Mouse (Mus musculus) midbrain, embryonic 15.5 days (tissue): ENCODE data around the gene Dlk2. TPM values are rescaled to one million over a fixed set of nuclear protein-coding genes. Genes with fewer than 3 reads are reported as not detected.

Experiments used
- ATAC-seq: fragments of 200-750 bp; cut with Nextera tagmentation; replicated peaks from 2 replicates; pipeline ENCODE4 v1.8.0; 2017; ENCODE audit warnings: moderate TSS enrichment
- H3K27ac ChIP-seq: fragments of 300-500 bp; sonication (generic); 2 replicates; pipeline ENCODE4 v1.5.1; 2015; ENCODE audit warnings: mild to moderate bottlenecking, inconsistent platforms
- H3K27me3 ChIP-seq: fragments of 300-500 bp; sonication (generic); replicated peaks from 2 replicates; pipeline ENCODE4 v1.6.1; 2015; ENCODE audit warnings: inconsistent platforms
- H3K36me3 ChIP-seq: fragments of 300-500 bp; sonication (generic); replicated peaks from 2 replicates; pipeline ENCODE4 v1.6.1; 2015; ENCODE audit warnings: inconsistent platforms
- H3K4me1 ChIP-seq: fragments of 300-500 bp; sonication (generic); 2 replicates; pipeline ENCODE4 v1.6.1; 2015; ENCODE audit warnings: inconsistent platforms
- H3K4me2 ChIP-seq: fragments of 300-500 bp; sonication (generic); 2 replicates; pipeline ENCODE4 v1.6.1; 2015; ENCODE audit warnings: inconsistent platforms, mild to moderate bottlenecking, moderate library complexity
- H3K4me3 ChIP-seq: fragments of 300-500 bp; sonication (generic); 2 replicates; pipeline ENCODE4 v1.5.1; 2015; ENCODE audit warnings: mild to moderate bottlenecking, inconsistent platforms
- H3K9ac ChIP-seq: fragments of 300-500 bp; sonication (generic); 2 replicates; pipeline ENCODE4 v1.6.1; 2015; ENCODE audit warnings: mild to moderate bottlenecking, inconsistent platforms
- H3K9me3 ChIP-seq: fragments of 300-500 bp; sonication (generic); 2 replicates; pipeline ENCODE4 v1.6.1; 2016; ENCODE audit warnings: inconsistent platforms
- WGBS: fragments of 180-500 bp; shearing (Covaris S2); methylation state at CpG from one replicate; pipeline ENCODE4 v1.1.7; 2015; ENCODE audit warnings: mixed read lengths; 5-methylcytosine and 5-hydroxymethylcytosine counted together
- polyA plus RNA-seq: library from polyadenylated mRNA; unstranded; fragments of >200 nt; fragmentation: Nextera tagmentation; extraction: Ambion mirVana; gene quantifications from 2 replicates; pipeline ENCODE4 v1.2.1, GENCODE M21; 2015

Gene Dlk2
- polyA plus RNA-seq, 1 experiment from 2014 or later: 22.5 TPM

GRCm38 (mm10) chr17:46275506-46275905 lies 21.7 kb upstream of the Dlk2 start:
- 94% methylated on average over 10 of the region's 10 CpGs for WGBS
- H3K4me2 ChIP-seq: no peak overlapping the region
- H3K27me3 ChIP-seq: no peaks in the 10 kb centered on the region
- H3K9me3 ChIP-seq: no peaks in the 10 kb centered on the region
- no peak for ATAC-seq
- no peak overlapping the region for H3K27ac ChIP-seq
- no peak overlapping the region for H3K9ac ChIP-seq
- H3K4me1 ChIP-seq: no peaks in the 10 kb centered on the region
- H3K4me3 ChIP-seq: no peak overlapping the region
- H3K36me3 ChIP-seq: no peaks in the 10 kb centered on the region

- Histone ChIP-seq H3K9ac (no peak overlapping the region), H3K9me3 (no peaks in the 10 kb centered on the region), H3K4me2 (no peak overlapping the region), H3K36me3 (no peaks in the 10 kb centered on the region), H3K4me3 (no peak overlapping the region), H3K27ac (no peak overlapping the region), H3K27me3 (no peaks in the 10 kb centered on the region), H3K4me1 (peaks cover 14% of the 10 kb centered on the region)
- WGBS: 89% methylated on average over 4 of the region's 4 CpGs
- no peak for ATAC-seq
These were observed 19.6 kb upstream of the Dlk2 start for GRCm38 (mm10) chr17:46277586-46277985.

DNA sequence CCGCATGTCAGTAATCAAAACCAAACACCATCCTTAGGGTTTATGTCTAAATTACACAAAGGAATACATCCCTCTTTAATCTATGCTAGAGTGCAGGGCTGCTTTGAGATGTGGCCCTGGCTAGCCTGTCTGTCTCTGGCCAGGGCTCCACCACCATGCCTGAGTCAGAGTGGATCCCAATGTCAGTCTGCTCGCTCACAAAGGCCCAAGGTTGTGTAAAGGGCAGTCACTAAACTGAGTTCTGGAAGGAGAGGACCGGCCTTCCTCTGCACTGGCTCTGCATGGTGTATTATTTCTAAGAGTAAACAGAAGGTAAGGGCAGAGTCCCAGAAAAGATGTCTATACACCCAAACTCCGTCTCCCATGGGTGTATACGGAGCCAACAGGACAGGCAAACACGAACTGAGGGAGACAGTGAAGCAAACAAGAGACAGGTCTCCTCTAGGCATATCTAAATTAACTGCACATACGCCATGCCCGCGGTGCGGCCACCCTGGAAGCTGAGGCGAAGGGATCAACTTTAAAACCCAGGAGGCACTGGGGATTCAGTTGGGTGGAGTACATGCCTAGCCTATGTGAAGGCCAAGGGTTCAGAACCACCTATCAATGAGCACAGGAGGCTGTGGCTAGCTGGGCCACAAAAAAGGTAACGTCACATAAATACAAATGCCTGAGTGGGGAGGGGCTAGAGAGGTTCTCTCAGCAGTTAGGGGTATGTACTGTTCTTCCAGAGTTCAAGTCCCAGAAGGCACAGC lies 19.0 kb upstream of the Dlk2 start:
- H3K4me3 ChIP-seq: no peak overlapping the region

DNA sequence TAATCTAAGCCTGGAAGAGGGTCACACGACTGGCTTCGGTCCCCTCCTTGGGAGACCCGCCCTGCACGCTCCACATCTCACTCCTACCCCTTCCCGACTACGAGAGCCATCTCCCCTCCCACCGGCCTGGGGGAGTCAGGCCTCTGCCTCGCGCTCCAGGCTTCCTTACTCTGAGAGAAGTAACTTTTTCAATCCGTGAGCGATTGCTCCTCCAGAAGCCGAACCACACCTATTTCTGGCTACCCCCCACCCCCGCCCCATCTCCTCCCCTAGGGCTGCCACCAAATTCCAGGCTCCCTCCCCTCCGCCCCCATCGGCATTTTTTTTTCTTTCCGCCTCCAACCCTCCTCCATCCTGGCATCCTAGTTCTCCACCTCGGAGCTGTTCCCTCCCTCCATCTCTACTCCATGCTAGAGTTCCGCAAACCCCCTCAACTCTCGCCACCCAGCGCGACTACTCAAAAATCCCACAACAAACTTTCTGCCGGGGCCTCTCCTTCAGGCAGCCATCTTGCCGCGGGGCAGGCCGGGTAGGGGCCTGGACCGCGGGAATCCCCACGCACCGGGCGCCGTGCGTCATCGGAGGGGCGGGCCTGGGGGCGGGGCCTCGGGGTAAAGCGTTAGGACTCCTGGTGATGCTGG lies 14.6 kb upstream of the Dlk2 start, which contains the start of gene Tjap1:
Gene Tjap1, minus strand, starts transcription at position 544 of the 641 bp plus-strand sequence.
- Histone ChIP-seq H3K4me2 (peak within 1 kb of the TSS; percentile 97), H3K36me3 (no peaks in the 10 kb centered on the region), H3K27ac (peak within 1 kb of the TSS; percentile 69), H3K9ac (peak within 1 kb of the TSS; percentile 45), H3K9me3 (no peaks in the 10 kb centered on the region), H3K27me3 (no peaks in the 10 kb centered on the region), H3K4me3 (peak within 1 kb of the TSS; percentile 57), H3K4me1 (peaks cover 20% of the 10 kb centered on the region)
- WGBS: under 1% methylated on average over 37 of the region's 37 CpGs
- ATAC-seq: peak; percentile 98

More for the DNA sequence above, 19.0 kb upstream of the Dlk2 start:
- 87% methylated on average over 12 of the region's 12 CpGs for WGBS
- no peak for ATAC-seq
- peaks cover 17% of the 10 kb centered on the region for H3K4me1 ChIP-seq
- no peaks in the 10 kb centered on the region for H3K9me3 ChIP-seq
- no peak overlapping the region for H3K9ac ChIP-seq
- no peaks in the 10 kb centered on the region for H3K36me3 ChIP-seq
- H3K27ac ChIP-seq: no peak overlapping the region
- H3K27me3 ChIP-seq: no peaks in the 10 kb centered on the region
- no peak overlapping the region for H3K4me2 ChIP-seq

GRCm38 (mm10) chr17:46283140-46283539 lies 14.1 kb upstream of the Dlk2 start:
- 0 out of 2 replicates have a peak overlapping the region, but pooled peaks have one; percentile 1 for H3K27ac ChIP-seq
- no peak for ATAC-seq
- no peaks in the 10 kb centered on the region for H3K9me3 ChIP-seq
- peak overlapping the region; percentile 97 for H3K4me2 ChIP-seq
- H3K9ac ChIP-seq: no peak overlapping the region; the same call in 1 of the 2 replicates
- no peaks in the 10 kb centered on the region for H3K27me3 ChIP-seq
- H3K4me3 ChIP-seq: peak overlapping the region; percentile 57
- WGBS: 25% methylated on average over 9 of the region's 9 CpGs
- H3K36me3 ChIP-seq: no peaks in the 10 kb centered on the region
- peaks cover 20% of the 10 kb centered on the region for H3K4me1 ChIP-seq

- Histone ChIP-seq H3K27ac (no peak overlapping the region), H3K9me3 (no peaks in the 10 kb centered on the region), H3K27me3 (no peaks in the 10 kb centered on the region), H3K4me1 (peaks cover 20% of the 10 kb centered on the region), H3K9ac (no peak overlapping the region), H3K36me3 (no peaks in the 10 kb centered on the region), H3K4me2 (no peak overlapping the region), H3K4me3 (no peak overlapping the region)
- 90% methylated on average over 8 of the region's 8 CpGs for WGBS
- ATAC-seq: no peak
These were observed 13.3 kb upstream of the Dlk2 start for GRCm38 (mm10) chr17:46283911-46284310.

GRCm38 (mm10) chr17:46284653-46285052 lies 12.6 kb upstream of the Dlk2 start:
- Histone ChIP-seq H3K27ac (no peak overlapping the region), H3K27me3 (no peaks in the 10 kb centered on the region), H3K4me1 (peaks cover 20% of the 10 kb centered on the region), H3K4me2 (no peak overlapping the region), H3K36me3 (no peaks in the 10 kb centered on the region), H3K9me3 (no peaks in the 10 kb centered on the region), H3K9ac (no peak overlapping the region), H3K4me3 (no peak overlapping the region)
- no peak for ATAC-seq
- WGBS: 50% methylated on average over 7 of the region's 7 CpGs

DNA sequence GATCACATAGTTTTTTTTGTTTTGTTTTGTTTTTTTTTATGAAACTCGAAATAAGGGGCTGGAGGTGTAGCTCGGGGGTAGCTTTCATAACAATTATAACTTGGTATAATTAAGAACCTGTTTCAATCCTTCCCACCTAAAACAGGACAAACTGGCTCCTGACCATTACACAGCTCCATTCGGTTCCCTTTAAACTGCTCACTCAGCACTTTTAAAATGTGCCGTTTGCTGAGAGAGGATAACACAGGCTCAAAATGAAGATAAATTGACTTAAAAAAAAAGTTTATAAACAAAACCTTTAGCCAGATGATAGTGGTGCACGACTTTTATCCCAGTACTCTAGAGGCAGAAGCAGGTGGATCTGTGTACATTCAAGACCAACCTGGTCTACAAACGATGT lies 11.8 kb upstream of the Dlk2 start:
- ATAC-seq: no peak
- Histone ChIP-seq H3K4me3 (no peak overlapping the region), H3K9me3 (no peaks in the 10 kb centered on the region), H3K4me1 (peaks cover 20% of the 10 kb centered on the region), H3K27me3 (no peaks in the 10 kb centered on the region), H3K27ac (no peak overlapping the region), H3K9ac (no peak overlapping the region), H3K36me3 (no peaks in the 10 kb centered on the region), H3K4me2 (no peak overlapping the region)
- WGBS: 71% methylated on average over 6 of the region's 6 CpGs

DNA sequence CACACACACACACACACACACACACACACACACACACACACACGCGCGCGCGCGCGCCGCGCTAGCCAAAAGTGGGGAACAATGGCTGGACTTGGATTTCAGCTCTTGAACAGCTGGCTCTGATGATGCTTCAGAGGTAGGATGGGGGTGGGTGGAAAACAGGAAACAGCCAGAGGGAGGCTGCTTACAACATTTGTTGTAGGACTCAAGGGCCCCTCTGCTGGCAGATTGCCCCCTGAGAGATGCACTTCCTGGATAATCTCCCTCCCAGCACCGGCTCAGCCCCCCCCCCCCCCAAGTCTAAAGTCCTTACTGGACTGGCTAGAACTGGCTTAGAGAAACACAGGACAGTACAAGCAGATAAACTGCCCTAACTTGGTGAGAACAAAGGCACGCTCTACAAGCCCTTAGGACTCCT lies 9.5 kb upstream of the Dlk2 start:
- H3K4me1 ChIP-seq: peaks cover 7% of the 10 kb centered on the region
- no peaks in the 10 kb centered on the region for H3K36me3 ChIP-seq
- no peaks in the 10 kb centered on the region for H3K9me3 ChIP-seq
- WGBS: 79% methylated on average over 11 of the region's 11 CpGs
- H3K4me3 ChIP-seq: no peak overlapping the region
- H3K27me3 ChIP-seq: 0 out of 2 replicates have a peak, but pooled peaks cover 4% of the 10 kb centered on the region
- H3K9ac ChIP-seq: no peak overlapping the region
- H3K27ac ChIP-seq: no peak overlapping the region
- ATAC-seq: no peak
- H3K4me2 ChIP-seq: no peak overlapping the region

DNA sequence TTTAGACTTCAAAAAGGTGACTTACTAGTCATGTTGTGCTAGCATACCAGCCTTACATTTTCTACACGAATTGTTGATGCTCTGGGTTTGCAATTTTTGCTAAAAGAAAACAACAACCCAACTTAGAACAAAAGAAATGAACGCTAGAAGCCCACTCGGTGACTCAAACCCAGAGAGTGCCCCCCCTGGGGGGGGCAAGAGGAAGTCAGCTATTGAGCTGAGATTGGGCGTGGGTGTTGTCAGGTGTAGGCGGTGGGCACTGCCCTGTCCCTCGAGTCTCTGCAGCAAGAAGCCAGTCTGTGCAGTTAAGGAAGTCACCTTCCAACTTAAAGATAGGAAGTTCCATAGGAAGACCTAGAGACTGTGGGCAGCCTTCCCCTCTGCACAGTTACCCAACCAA lies 620 bp upstream of the Dlk2 start:
- no peak for ATAC-seq

DNA sequence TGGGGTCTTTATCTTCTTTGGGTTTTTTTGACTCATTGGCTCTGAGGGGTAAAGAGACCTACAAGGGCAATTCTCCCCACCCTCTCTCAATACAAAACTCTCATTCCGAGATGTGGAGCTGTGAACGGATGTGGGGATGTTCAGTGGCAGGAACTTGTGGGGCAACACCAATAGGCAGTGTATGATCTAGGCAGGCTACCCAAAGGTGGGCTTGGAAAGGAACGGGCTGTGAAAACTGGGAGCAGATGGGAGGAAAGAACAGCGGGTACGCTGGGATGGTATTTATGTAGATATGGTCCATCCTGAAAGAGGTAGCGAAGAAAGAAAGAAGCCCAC lies 225 bp upstream of the Dlk2 start:
- H3K27me3 ChIP-seq: peaks cover 36% of the 10 kb centered on the region
- no peaks in the 10 kb centered on the region for H3K36me3 ChIP-seq
- H3K4me1 ChIP-seq: peaks cover 24% of the 10 kb centered on the region
- H3K9me3 ChIP-seq: no peaks in the 10 kb centered on the region
- peak overlapping the region; percentile 54 for H3K9ac ChIP-seq
- 7% methylated on average over 6 of the region's 6 CpGs for WGBS
- peak overlapping the region; percentile 81 for H3K27ac ChIP-seq
- peak overlapping the region; percentile 69 for H3K4me2 ChIP-seq
- peak overlapping the region; percentile 65 for H3K4me3 ChIP-seq
- no peak for ATAC-seq

More for the DNA sequence above, 620 bp upstream of the Dlk2 start:
- no peaks in the 10 kb centered on the region for H3K36me3 ChIP-seq
- peaks cover 24% of the 10 kb centered on the region for H3K4me1 ChIP-seq
- H3K9me3 ChIP-seq: no peaks in the 10 kb centered on the region
- peaks cover 36% of the 10 kb centered on the region for H3K27me3 ChIP-seq
- 53% methylated on average over 6 of the region's 6 CpGs for WGBS
- H3K4me3 ChIP-seq: peak overlapping the region; percentile 65
- H3K4me2 ChIP-seq: peak overlapping the region; percentile 69
- peak overlapping the region; percentile 81 for H3K27ac ChIP-seq
- H3K9ac ChIP-seq: peak overlapping the region; percentile 54

- Histone ChIP-seq H3K4me1 (peaks cover 24% of the 10 kb centered on the region), H3K27me3 (peaks cover 27% of the 10 kb centered on the region), H3K27ac (peak overlapping the region; percentile 81), H3K36me3 (peaks cover 10% of the 10 kb centered on the region; the same call in 1 of the 2 replicates), H3K4me2 (peak overlapping the region; percentile 69), H3K4me3 (peak overlapping the region; percentile 65), H3K9ac (peak overlapping the region; percentile 54), H3K9me3 (no peaks in the 10 kb centered on the region)
- peak; percentile 80 for ATAC-seq
- WGBS: under 1% methylated on average over 48 of the region's 48 CpGs
These were observed 1.1 kb downstream of the Dlk2 start for GRCm38 (mm10) chr17:46298220-46298913.
